Mouse (Mus musculus): ENCODE results near the gene Zfp609. TPM values are rescaled to one million over a fixed set of nuclear protein-coding genes. Genes with fewer than 3 reads are reported as not detected.

The Zfp609 gene
- total RNA-seq, 2 experiments from 2014 or later = 1.1 to 4.0 TPM

DNA sequence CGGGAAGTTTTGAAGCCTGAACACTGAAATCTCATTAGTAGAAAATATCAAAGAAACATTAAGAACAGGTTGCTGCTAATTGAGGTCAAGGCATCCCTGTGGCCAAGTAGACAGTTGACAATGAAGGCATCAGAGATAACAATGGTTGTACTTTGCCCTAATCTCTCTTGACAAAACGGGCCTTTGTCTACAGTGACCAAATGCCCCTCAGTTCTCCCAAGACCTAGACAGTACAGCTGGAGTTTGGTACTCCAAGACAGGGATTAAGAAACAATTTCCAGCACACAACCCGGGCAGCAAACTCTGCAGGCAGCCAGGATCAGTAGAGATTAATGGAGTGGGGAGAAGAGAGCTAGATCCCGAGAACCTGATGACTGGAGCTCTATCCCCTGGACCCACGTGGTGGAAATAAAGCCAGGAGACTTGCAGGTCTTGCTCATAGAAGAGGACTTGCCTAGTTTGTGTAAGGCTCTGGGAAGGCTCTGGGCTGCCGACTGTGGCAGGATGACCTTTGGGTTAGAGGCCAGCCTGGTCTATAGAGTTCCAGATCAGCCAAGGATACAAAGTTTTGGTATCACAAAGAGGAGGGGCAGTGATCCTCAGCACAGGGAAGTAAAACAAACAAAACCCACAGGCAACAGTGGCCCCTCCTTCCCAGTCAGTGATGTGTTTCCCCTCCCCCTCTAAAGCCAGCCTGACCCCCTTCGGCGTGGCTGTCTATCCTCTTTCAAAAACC, 51.1 kb downstream of the Zfp609 start:
- no peak for ATAC-seq (replicated peaks; ENCODE audit: low FRiP score, poor library complexity, severe bottlenecking)

DNA sequence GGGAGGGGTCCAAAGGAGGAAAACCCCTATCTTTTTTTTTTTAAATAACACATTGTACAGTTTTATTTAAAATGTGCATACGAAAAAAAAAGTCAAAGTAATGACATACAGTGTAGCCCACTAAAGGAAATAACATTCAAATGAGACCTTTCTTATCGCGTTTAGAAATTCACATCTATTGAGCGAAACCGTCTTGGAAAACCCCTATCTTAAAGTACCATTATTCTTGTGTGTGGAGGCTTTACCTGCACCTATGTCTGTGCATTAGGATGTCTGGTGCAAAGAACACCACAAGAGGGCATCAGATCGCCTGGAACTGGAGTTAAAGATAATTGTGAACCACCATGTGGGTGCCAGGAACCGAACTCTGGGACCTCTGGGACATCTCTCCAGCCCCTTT, 53.6 kb downstream of the Zfp609 start:
- no peak for ATAC-seq (replicated peaks; ENCODE audit: low FRiP score, poor library complexity, severe bottlenecking)

DNA sequence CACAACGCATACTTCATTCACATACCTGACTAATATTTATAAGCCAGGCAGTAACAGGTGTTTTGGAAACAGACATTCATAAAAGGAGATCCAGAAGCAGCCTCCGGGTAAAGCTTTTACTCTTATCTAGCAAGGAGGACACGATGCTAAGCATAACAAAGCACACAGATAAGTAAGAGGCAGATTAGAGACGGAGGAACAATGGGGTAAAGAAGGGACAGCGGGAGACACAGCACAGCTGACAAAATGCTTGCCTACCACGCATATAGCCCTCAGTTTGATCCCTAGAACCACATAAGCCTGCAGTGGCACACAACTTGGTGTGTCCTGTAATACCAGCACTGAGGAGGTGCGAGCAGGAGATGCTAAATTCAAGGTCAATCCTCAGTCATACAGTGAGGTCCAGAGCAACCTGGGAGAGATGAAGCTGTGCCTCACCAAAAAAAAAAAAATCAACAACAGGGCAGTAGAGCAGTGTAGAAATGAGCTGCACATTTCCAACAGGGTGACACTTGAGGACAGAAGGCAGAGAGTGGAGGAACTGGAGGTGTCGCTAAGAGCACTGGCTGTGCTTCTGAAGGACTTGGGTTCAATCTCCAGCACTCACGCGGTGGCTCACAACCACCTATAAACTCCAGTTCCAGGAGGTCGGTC, 56.2 kb downstream of the Zfp609 start:
- ATAC-seq (replicated peaks; ENCODE audit: low FRiP score, poor library complexity, severe bottlenecking) = no peak

DNA sequence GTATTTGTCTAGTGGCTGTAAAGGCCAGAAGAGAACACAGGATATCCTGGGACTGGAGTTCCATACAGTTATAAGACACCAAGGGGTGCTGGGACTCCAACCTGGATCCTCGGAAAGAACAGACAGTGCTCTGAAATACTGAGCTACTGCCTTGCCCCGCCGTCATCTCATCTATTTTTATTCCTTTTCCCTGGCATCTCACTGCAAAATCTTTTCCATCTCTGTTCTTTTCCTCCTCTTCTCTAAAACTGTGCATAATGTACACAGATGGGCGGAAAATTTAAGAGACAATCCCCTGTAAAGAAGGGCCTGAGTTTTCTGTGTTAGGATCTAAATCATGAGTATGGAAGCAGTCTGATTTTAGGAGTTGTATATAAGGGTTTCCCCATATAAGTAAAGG, 64.6 kb downstream of the Zfp609 start:
- no peak for ATAC-seq (replicated peaks; ENCODE audit: low FRiP score, poor library complexity, severe bottlenecking)

DNA sequence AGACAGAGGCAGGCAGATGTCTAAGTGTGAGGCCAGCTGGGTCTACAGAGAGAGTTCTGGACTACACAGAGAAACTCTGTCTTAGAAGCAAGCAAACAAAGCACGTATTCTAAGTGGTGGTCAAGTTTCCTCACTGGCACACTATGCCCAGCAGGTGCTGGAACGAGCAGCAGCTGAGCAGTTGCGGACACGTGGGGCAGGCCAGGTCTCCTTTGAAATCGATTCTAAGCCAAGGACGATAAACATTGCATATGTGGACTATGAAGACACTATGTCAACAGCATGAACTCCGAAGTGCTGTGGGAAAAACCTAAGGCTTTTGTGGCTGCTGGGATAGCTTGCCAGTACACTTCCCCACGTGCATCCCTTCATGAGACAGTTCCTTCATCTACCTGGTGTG, 67.4 kb downstream of the Zfp609 start:
- no peak for ATAC-seq (replicated peaks; ENCODE audit: low FRiP score, poor library complexity, severe bottlenecking)

DNA sequence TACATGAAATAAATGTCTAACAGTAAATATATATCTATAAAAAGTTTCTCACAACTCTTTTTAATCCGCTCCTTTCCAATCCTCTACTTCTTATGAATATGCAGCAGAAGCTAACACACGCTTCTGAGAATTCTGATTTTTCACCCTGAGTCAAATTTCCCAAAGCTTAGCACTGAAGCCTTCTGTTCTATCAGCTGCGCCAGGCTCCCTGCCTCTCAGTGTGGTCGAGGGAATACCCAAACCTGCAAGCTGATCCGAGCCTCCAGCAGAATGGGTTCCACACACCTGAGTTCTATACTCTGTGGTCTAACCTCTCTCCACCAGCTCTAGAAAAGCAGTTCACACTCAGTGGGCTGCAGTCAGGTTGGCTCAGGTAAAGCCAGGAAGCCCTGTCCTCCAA, 68.1 kb downstream of the Zfp609 start:
- no peak for ATAC-seq (replicated peaks; ENCODE audit: low FRiP score, poor library complexity, severe bottlenecking)

DNA sequence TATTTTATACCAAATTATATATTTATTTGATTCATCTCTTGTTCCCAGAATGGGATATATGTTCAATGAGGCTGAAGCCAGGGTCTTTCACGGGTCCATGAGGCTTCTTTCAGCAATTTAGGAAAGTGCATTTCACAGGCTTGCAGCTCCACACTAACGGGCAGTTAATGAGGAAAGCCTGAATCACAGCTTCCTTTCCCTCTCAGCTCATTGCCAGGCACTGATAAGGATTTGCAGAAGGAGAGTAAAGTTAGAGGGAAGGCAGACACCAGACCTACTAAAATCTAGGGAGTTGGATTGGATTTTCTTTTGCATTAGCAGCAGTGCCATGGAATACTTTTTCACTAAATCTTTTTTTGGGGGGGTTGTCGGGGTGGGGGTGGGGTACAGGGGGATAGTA, 69.5 kb downstream of the Zfp609 start:
- ATAC-seq (replicated peaks; ENCODE audit: low FRiP score, poor library complexity, severe bottlenecking) = no peak

DNA sequence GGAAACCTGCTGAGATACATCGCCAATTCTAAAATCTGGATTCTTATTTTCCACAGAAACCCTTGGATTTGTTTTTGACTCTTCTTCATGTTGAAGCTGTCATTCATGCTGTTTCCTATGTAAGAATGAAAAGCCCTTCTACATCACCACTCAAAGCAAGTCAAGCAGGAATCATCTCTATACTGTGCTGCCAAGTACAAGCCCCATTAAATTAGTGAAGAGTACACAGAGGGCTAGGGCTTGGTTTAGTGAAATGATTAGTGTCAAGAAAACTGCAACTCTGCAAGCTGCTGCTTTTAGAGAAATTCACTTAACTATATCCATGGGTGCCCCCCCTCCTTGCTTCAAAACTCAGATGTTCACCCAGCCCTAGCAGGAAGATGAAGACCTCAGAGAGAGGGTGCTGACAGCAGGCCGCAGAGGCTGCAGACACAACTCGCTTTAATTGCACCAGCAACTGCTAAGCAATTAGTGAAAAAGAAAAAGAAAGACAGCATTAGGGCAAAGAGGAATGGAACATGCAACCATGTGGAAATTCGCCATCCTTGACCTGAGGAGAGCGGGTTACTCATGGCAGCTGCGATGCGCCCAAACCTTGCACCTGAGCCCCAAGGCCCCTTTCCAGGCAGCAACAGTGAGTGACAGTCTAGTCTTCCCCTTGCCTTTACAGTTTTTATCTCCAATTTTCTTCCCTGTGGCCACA, 71.5 kb downstream of the Zfp609 start:
- no peak for ATAC-seq (replicated peaks; ENCODE audit: low FRiP score, poor library complexity, severe bottlenecking)

DNA sequence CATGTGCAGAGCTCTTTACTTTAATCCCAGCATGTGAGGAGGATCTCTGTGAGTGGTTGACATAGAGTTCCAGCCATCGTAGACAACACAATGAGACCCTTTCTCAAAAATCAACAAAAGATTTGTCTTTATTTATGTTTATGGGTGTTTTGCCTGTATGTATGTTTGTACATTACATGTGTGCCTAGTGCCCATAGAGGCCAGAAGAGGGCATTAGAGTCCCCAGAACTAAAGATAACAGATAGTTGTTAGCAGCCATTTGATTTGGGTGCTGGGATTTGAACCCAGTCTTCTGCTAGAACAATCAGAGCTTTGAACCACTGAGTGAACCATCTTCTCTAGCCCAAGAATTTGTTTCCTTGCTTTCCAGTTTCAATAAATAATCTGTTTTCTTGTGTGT, 72.2 kb downstream of the Zfp609 start:
- ATAC-seq (replicated peaks; ENCODE audit: low FRiP score, poor library complexity, severe bottlenecking) = no peak

DNA sequence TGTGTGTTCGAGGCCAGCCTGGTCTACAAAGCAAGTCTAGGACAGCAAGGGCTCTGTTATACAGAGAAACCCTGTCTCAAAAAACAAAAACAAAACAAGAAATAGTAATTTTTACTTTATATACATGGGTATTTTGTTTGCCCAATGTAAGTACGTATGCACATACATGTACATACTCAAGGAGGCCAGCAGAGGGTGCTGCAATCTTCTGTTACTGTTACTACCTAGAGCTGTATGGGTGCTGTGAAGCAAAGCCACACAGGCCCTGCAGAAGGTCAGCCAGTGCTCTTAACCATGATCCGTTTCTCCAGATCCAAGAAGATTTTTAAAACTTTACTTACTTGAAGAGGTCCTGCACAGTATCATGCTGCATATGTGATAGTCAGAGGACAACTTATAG, 74.7 kb downstream of the Zfp609 start:
- peak; percentile 89 for ATAC-seq (replicated peaks; ENCODE audit: low FRiP score, poor library complexity, severe bottlenecking)

DNA sequence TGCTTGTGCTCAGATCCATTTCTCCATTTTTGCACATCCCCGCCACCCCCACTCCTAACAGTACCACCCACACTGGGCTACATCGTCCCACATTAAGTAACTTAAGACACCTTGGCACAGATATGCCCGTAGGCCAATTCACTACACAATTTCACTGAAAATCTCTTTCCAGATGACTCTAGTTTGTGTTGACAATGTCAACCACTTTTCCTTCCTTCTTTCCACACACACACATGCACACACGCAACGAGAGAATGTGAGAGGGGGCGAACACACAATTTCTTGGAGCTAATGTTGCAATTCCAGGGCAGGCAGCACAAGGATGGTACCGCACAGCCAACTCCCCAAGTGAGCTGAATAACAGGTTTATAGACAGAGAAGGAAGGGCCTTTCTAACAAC, 75.5 kb downstream of the Zfp609 start:
- no peak for ATAC-seq (replicated peaks; ENCODE audit: low FRiP score, poor library complexity, severe bottlenecking)

DNA sequence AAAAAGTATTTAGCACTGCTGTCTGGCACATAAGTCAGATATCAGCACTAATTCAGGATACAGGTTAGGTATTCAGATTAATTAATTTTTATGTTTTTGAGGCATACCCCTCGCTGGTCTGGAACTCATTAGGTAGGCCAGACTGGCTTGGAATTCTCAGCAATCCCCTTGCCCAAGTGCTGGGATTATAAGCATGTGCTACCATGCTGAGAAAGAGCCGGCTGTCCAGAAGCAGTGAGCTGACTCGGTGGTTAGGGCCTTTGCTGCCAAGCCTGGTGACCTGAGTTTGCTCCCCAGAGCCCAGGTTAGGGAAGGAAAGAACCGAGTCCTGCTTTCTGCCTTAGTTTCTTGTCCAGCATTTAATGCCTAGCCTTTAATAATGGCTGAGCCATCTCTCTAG, 79.3 kb downstream of the Zfp609 start:
- no peak for ATAC-seq (replicated peaks; ENCODE audit: low FRiP score, poor library complexity, severe bottlenecking)

DNA sequence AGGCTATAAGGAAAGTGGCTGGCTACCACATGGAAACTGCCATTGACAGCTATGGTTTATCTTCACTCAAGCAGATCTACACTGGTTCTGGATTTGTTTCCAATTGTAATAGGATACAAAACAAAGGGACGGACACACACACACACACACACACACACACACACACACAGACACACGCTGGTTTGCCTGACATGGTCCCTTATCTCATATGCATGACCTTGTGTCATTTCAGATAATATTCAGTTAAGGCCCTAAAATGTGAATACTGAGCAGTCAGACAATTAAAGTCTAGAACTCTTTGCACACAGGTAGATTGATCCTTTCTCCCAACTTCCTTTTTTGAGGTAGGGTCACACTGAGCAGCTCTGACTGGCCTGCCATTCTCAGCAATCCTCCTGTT, 80.9 kb downstream of the Zfp609 start:
- no peak for ATAC-seq (replicated peaks; ENCODE audit: low FRiP score, poor library complexity, severe bottlenecking)

DNA sequence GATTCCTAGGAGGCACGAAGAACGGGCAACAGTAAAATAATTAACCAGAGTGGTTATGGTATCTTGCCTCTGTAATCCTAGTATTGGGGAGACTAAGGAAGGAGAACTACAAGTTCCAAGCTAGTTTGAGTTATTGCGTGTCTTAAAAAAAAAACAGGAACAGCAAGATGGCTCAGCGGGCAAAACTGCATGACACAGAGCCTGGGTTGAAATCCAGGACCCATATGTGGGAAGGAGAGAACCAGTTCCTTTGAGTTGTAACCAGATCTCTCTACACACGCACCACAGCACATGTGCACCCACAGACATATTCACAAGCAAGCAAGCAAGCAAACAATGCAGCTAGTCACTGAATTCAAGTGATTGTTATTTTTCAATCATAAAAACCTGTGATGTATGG, 81.9 kb downstream of the Zfp609 start:
- no peak for ATAC-seq (replicated peaks; ENCODE audit: low FRiP score, poor library complexity, severe bottlenecking)

DNA sequence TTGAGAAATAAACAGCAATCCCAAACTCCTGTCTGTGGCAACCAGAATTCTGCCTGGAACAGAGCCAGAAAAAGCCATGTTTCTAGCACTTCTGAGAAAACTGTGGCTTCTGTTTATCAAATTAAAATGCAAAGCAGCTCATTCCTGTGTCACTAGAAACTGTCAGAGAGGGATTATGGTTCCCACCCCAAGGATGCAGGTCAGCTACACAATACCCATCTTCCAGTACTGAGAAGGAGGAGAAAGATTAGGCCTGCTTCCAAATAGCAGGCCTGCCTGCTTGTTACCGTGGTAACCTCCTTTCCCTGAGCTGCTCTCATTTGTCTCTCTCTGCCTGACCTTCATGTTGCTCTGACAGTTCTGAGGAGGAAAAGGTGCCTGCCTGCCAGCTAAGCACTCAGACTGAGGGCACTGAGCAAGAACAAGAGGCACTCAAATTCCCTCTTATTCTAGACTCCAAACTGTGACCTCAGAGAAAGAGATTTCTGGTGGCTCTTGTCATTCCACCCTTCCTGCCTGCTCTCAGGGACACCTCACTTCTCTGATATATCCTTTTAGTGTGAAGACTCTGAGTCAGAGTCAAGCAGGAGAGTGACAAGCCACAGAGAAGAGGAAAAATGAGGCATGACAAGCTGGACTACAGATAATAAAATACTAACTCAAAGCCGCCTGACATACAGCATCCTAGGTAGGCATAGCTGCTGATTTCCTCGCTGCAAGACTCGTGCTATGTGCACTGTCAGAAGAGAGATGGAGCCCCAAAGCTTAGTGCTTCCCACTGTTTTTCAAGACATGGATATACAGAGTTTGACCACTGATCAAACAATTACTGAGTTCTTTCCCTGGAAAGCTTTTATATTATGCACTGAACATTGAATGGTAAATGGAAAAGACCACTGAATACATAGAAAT, 82.9 kb downstream of the Zfp609 start:
- ATAC-seq (replicated peaks; ENCODE audit: low FRiP score, poor library complexity, severe bottlenecking) = no peak

DNA sequence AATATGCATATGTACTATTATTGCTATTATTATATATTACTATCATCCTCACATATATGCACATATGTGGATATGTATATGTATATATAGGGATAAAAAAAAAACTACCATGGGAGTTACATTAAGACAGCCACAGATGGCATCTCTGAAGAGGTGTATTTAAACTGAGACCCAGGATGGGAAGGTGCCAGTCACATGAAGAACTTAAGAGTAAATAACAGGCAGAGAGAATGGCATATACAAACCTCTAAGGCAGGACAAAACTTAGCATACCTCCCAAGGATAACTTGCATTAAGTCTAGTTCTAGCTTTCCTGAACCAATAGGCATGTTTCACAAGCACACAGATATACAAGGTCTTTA, 83.6 kb downstream of the Zfp609 start:
- no peak for ATAC-seq (replicated peaks; ENCODE audit: low FRiP score, poor library complexity, severe bottlenecking)

DNA sequence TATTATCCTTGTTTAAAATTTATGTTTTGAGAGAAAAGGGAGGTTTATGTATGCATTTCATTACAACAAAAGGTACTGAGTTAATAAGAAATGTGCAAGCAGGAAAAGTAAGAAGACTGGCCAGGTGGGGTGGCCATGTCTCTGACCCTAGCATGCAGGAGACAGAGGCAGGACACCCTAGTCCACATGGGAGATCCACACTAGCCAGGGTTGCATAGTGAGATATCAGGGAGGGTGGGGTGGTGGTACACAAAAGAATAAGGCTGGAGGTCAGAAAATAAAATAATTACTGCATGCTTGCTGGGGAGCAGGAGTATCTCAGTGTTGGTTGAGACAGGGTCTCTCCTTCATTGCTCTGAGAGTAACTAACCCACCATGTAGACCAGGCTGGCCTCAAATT, 84.0 kb downstream of the Zfp609 start:
- no peak for ATAC-seq (replicated peaks; ENCODE audit: low FRiP score, poor library complexity, severe bottlenecking)

DNA sequence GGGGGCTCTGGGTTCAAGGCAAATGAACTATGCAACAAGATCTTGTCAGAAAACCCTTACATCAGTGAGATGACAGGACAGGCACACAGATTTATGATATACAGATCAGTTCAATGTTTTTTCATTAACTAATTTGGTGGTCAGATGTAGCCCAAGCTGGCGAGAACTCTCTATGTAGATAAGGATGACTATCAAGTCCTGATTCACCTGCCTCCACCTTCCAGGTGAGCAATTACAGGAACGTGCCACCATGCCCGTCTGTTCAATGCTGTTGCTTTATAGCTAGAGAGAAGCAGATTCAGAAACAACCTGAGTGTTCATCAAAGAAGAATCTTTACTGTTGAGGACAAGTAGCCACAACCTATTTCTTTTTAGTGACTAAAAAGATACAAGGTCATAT, 84.6 kb downstream of the Zfp609 start:
- ATAC-seq (replicated peaks; ENCODE audit: low FRiP score, poor library complexity, severe bottlenecking) = no peak

DNA sequence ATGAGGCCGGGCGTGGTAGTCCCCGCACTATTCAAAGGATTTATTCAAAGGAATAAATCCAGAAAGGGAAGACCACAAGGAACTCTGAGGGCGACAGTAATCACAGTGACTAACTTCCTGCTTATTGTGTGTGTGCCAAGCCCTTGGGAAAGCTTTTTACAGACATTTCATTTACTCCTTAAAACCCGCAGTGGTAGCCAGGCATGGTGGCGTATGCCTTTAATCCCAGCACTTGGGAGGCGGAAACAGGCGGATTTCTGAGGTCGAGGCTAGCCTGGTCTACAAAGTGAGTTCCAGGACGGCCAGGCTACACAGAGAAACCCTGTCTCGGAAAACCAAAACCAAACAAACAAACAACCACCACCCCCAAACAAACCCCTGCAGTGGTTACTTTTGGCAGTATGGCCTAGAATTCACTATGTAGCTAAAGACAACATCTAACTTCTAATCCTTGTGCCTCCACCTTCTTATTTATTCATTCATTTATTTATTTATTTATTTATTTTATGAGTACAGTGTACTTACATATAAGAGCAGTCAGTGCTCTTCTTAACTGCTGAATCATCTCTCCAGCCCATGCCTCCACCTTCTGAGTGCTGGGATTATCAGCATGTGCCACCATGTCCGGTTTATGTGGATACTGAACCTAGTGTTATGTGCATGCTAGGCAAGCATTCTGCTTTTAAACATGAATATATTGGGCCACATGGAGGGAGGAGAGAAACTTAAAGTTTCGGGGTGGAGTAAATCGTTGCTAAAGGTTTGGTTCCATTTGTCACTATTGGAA, 86.1 kb downstream of the Zfp609 start:
- peak; percentile 87 for ATAC-seq (replicated peaks; ENCODE audit: low FRiP score, poor library complexity, severe bottlenecking)

DNA sequence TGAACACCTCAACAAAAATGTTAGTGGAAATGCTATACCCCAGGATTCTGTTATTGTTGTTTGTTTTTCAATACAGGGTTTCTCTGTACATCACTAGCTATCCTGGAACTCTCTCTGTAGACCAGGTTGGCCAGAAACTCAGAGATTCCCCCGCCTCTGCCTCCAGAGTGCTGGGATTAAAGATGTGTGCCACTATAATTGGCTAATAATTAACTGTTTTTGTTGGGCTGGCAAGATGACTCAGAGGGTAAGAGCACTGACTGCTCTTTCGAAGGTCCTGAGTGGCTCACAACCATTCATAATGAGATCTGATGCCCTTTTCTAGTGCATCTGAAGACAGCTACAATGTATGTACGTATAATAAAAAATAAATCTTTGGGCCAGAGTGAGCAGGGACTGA, 92.4 kb downstream of the Zfp609 start:
- no peak for ATAC-seq (replicated peaks; ENCODE audit: low FRiP score, poor library complexity, severe bottlenecking)

Data from erythroblast, adult 5-6 weeks (primary cell).